Mouse (Mus musculus) kidney, postnatal 4 days (tissue): ENCODE data around the gene Srgn.
"Not testable (repeated sequence)": the region's sequence is repeated elsewhere in the genome, so short reads cannot be mapped to it uniquely, and the experiment has no call there.

Source experiments
- DNase-seq, 2 experiments: peaks; one replicate each; pipeline ENCODE4 v3.0.0; 2021; ENCODE audit warnings: mixed read lengths in 2 of 2

The Srgn gene

DNA sequence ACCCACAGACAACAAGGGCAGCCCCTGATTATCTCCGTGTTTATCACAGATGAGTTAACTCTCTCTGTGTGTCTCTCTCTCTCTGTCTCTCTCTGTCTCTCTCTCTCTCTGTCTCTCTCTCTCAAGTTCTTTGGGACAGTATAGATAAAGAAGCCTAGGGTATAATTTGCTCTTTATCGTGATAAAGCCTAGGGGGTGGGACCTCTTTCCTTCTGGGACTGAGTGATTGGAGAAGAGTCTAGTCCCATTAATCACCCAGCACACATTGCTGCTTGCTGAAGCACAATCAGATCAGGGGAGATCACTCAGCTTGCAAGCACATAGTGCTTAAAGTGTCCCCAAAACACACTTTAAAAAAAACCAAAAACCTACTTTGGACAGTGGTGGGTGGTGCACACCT lies 6.3 kb downstream of the Srgn start:
- no peak for DNase-seq

DNA sequence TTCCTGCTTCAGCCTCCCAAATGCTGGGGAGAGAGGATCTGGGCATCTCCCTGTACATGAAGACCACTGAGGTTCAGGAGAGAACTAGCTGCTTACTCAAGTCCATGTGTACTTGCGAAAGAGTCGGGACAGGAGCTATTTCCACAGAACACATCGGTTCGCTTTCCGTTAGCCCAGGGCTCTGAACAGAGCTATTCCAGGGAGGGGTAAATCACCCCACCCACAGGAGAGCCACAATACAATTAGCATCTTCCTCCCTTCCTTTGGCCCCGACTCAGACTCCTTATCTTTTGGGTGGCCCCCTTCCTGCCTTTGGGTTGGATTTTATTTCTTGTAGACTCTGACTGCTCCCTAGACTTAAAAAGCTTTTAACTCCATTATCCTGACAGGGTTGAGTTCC lies 9.7 kb downstream of the Srgn start:
- DNase-seq = no peak

DNA sequence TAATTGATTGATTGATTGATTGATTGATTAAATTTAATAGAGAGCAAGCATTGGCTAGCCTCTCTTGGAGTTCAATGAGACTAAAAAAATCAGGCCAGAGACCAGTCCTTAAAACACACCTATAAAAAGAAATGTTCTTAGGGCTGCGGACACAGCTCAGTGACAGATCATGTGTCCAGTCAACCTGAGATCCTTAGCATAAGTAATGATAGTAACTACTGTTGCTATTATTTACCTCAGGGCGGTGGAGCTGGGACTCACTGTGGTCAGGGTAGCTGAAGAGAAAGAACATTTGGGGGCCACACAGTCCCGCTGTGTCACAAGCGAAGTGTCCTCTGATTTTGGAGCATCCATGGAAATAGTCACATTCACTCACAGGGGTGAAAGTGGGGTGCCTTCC lies 14.4 kb downstream of the Srgn start:
- no peak for DNase-seq

DNA sequence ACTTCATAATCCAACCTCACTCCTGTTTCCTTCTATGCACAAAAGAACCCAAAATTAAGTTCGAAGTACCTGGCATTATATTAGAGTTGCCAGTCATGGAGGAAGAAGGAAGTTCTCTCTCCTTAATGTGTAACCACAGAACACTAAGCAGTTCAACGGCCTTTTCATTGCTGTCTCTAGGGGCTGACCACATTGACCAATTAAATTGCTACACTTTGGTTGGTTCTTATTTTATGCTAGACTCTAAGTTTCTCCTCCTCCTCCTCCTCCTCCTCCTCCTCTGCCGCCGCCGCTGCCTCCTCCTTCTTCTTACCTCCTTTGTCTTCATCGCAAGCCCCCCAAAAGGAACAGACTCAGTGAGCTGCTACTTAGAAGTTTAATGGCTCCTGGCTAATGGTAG lies 15.7 kb downstream of the Srgn start:
- no peak for DNase-seq

DNA sequence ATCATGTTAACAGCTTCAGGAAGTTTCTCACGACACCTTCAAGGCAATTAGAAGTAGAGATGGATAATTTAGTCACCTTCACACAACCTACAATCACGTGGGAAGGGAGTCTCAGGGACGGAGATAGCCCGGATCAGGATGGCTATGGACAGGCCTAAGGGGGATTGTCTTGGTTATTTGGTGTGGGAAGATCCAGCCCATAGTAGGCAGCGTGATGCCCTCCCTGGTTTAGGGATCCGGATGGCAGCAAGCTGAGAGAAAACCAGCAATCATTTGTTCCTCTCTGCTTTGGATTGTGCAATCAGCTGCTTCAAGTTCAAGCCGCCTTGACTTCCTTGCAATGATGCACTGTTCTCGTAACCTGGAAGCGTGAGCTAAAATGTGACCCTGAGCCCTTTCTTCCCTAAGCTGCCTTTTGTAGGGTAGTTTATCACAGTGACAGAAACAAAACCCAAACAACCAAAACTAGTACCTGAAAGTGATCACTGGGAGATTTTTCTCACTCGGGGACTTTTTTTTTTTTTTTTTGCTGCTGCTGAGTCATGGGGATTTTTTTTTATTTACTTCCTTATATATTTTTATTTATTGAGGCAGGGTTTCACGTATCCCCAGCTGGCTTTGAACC lies 18.1 kb downstream of the Srgn start:
- DNase-seq = no peak

DNA sequence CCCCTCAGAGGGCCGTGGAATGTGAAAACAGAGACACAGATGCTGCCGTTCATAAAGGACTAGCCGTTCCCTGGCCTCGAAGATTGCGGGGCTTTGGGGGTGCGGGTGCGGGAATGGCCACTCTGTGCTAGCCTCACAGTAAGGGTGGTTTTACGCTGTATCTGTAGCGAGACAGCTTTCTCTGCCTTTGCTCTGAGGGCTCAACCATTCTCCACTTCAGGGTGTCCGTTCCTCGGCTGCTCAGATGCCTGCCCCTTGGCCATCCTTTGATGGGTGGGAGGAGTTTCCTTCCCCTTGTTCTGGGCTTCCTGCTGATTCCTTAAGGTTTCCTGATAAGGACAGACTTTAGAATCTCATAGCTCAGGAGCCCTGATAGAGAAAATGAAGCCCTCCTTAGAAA lies 18.8 kb downstream of the Srgn start:
- DNase-seq = peak; percentile 37 to 53

DNA sequence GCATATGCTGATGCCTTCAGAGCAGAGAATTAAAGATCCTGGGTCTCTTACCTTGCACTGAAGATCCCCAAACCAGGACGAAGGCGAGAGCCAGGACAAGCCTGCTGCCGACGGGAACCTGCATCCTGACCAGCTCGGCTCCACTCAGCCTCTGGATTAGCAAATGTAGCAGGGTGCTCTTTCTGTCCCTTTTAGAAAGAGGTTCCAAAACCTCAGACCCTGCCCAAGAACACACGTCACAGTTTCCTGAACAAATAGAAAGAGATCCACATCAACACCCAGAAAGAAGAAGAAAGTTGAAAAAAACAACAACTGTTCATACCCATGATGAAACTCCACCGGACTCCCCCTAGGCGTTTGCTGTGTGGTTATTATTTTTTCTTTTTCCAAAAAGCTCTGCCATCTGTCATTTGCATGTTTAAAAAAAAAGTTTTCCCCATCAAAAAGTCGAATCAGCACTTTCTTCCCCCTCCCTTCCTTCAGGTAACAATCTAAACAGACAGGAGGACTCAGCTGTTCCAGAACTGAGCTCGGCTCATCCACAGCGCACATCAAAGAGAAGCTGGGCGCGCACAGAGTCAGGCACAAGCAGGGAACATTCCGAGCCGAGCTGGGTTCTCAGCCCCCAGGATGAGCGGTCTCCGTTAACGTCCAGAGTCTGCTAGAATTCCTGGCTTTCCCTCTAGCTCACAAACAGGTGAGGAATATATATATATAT lies 19.5 kb downstream of the Srgn start:
- peak; percentile 53 to 60 for DNase-seq

DNA sequence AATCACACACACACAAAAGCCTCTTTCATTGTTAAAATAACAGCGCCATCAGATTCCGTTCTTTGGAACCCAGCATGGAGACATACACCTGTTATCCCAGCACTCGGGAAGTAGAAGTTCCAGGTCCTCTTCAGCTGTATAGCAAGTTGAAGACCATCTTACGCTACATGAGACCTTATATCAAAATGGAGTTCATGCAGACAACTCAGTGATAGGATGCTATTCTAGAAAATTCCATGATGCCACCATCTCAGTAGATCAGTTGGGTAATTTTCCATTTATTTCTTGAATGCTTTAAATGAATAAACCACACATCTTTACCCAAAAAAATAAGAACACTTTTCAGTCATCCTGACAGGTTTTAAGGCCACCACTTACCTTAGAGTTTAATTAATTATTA lies 20.2 kb downstream of the Srgn start:
- no peak for DNase-seq

DNA sequence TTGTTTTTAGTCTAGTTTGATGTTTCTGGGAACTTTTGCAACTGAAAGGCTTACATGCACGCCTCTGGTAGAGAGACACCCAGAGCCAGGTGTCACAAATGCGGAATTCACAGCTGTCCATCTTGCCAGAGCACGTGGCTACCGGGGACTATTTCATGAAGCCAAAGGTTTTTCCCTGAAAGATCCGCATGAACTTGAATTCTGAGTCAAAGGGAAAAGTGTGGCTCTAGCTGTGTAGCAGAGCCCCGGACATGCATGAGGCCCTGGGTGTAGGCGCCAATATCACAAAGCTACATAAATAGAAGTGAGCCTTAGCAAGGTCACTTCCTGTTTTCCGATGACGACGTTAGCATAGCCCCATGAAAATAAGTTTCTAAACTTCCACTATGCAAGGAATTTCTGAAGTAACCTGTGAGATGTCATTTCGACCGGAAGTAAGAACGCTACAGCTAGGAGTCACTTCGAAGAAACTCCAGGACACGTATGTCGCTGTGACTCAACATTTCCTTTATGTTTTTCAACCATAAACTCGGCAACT lies 21.2 kb downstream of the Srgn start:
- DNase-seq = no peak

DNA sequence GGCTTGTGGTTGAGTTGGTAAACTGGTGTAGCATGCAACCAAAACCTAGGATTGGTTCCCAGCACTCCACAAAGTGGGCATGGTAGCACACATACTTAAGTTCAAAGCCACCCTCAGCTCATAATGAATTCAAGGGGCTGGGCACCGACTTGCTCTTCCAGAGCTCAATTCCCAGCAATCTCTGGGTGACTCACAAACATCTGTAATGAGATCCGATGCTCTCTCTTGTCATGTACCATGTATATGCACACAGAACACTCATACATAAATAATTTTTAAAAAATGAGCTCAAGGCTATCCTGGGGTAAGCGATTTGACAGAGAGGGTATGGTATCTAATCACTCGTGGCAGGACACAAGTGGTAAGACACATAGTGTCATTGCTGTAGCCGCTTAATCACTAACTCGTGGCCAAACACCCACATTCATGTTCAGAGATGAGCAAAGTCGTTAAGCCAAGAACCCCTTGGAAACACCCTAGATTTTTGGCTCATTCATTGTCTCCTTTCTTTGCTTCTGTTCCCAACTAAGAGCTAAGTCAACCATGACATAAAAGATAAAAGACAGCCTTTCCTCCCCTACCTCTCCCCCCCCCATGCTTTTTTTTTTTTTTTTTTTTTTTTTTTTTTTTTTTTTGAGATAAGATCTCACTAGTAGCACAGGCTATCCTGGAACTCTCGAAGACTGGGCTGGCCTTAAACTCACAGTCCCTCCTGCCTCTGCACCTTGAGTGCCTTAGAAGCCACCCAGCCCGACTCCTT lies 21.8 kb downstream of the Srgn start:
- no peak for DNase-seq

DNA sequence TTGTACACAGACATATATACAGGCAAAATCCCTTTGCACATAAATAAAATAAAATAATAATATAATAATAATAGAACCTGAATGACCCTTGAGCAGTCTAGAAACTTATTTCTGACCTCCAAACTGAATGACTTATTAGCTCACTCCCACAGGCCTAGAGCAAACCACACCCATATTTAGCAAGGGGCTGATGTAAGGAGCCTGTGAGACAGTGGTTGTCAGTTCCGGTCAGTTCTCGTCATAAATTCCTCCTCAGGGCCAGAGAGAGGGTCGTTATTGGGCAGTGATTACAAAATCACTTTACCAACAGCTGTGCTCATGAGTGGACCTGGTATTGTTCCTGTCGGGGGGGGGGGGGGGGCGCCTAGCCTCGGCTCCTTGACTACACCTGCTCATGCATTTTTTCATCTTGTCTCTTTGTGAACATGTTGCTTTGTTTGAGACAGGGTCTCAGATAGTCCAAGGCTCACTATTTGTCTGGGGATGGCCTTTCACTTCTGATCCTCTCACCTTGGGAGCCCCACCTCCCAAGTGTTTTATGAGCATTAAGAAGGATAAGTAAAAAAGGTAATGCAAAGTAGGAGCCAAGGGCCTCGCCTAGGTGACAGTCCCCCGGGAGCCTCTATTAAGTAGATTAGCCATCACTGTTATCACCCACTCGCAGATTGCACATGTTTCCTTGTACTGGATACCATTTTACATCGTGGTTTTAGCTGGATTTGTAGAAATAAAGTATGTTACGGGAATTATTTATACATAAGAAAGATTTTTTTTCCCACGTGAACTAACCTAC lies 23.2 kb downstream of the Srgn start:
- no peak for DNase-seq

DNA sequence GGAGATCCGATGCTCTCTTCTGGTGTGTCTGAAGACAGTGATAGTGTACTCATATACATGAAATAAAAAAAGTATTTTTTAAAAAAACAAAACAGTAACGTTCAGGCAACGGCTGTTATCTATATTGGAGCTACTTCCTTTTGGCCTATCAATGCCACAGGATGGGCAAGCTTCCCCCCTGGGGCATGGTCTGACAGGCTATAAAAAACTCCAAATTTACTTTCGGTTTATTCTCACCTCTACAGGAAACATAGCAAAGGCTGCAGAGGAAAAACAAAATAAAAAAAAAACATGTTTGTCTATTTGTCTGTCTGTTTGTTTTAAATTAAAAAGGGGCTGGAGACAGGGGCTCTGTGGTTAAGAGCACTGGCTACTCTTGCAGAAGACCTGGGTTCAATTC lies 23.9 kb downstream of the Srgn start:
- no peak for DNase-seq

DNA sequence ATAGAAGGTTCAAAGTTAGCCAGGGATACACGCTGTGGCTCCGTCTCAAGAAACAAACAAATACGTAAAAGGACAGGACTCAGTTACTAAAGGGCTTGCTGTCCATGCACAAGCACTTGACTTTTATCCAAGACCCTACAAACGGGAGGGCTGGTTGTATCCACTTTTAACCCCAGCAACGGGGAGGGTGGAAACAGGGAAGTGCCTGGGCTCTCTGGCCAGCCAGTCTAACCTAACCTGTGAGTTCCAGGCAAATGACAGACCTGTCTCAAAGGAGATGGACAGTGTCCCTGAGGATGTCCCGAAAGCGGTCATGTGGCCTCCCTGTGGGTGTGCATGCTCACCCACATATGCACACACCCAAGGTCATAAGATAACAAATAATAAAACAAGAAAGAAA lies 25.3 kb downstream of the Srgn start:
- no peak for DNase-seq

DNA sequence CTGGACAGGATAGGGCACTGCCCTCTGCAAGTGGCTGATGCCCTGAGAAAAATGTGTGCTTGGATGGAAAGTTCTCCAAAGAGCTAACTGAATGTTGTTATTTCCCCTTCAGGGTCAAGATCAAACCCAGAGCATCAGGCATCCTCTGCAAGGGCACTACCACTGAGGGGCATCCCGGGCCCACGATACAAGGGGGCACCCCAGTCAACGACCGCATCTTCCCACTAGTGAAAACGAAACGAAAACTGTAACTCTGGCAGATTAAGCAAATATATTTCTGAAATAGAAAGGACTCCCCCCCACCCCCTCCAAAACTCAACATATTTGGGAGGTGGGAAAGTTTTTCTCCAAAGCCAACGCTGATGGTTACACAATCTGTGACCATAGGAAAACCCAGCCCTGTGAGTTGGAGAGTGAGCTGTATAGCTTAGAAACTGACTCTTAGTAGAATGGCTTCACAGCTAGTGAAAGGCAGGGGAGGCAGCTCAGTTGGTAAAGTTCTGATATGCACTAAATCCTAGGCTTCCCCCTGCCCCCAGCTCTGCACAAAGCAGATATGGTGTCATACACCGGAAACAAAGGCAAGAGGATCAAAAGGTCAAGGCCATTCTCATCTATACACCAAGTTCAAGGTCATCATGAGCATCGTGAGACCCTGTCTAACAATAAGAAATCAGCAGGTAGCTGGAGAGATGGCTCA lies 26.2 kb downstream of the Srgn start:
- DNase-seq = no peak

DNA sequence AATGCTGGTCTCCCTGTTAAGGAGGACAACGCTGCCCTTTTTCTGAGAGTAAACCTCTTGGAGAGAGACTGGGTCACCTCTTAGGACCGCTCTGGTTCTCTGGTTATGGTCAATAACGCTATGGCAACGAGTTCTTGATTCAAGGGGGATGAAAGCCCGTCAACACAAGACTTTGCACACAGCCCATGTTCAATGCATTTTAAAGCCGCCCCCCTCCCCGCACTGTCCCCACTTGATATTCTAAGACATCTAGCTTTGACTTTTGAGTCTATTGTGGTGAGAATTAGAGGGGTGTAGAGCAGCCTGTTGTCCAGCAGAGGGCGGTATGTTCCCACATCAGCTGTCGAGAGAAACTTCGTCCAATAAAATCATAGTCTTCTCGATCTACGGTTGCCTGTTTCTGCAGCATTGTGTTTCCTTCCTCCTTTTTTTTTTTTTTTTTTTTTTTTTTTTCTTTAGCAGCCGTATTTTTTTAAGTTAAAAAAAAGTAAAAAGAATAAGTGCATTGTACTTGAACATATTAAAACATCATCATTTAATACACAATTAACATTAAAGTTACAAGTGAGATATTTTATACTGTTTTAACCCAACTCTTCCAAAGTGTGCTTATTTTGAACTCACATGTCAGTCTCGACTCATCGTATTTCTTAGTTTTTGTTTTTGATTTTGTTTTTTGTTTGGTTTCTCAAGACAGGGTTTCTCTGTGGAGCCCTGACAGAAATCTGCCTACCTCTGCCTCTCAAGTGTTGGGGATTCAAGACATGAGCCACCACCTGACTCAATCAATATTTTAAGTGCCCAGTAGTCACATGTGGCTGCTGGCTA lies 26.9 kb downstream of the Srgn start:
- peak; percentile 60 to 63 for DNase-seq

DNA sequence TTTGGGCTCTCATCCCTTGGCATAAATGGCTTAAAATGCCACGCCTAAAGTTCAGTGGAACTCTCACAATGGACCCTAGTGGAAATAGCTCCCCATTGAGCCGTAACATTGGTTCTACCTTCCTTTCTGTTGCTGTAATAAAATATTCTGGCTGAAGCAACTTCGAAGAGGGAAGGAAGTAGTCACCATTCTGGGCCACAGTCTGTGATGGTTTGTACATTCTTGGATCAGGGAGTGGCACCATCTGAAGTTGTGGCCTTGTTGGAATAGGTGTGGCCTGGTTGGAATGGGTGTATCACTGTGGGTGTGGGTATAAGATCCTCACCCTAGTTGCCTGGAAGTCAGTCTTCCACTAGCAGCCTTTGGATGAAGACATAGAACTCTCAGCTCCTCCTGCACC lies 35.6 kb downstream of the Srgn start:
- not testable (repeated sequence) for DNase-seq

DNA sequence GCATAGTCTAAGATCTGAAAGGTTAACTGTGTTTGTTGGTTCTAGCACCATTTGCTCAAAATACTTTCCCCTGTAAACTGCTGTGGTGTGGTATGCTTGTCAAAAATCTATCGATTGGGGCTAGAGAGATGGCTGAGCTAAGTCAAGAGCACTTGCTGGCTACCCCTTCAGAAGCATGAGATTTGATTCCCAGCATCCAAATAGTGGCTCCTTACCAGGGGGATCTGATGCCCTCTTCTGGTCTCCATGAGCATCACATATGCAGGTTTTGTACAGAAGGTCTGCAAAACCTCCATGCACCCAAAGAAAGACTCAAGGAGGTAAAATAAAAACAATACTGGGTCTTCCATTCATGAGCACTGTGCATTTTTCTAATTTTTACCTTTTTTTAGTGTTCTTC lies 39.0 kb downstream of the Srgn start:
- DNase-seq = peak; percentile 45 to 64

DNA sequence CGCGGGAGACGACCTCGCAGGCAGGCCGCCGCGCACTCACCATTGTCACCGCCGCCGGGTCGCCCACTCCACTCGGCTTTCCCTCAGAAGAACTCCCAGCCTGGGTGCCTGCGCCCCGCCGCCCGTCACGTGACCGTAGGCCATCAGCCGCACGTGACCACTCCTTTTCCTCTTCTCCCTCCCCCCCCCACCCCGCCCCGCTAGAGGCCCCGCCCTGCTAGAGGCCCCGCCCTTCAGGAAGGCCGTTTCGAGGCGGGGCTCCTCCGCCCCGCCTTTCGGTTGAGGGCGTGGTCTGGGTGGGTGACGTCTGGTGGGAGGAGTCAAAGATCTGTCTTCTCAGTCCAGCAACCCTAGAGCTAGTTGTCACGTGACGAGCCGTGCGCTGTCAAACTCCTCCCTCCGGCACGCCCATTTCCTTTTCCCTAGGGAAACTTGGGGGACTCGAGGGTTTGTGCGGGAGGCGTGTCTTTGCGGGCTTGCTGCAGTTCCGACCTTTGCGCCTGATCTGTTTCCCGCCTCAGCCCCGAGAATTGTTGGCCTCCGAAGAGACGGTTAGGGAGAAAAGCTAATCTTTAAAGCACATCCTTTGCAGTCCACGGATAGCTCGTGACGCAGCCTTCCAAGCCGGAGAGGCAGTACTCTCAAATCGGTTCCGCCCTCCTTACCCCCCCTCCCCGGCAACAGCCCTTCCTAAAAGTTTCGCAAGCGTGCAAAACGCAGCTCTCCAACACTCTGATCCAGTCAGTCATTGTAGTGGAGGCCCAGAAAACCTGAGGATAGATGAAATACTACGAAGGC lies 40.4 kb downstream of the Srgn start, which contains the start of gene Vps26a:
Vps26a (minus strand) TSS at position 188 of the 798 bp plus-strand sequence.
- peak; percentile 99 for DNase-seq

DNA sequence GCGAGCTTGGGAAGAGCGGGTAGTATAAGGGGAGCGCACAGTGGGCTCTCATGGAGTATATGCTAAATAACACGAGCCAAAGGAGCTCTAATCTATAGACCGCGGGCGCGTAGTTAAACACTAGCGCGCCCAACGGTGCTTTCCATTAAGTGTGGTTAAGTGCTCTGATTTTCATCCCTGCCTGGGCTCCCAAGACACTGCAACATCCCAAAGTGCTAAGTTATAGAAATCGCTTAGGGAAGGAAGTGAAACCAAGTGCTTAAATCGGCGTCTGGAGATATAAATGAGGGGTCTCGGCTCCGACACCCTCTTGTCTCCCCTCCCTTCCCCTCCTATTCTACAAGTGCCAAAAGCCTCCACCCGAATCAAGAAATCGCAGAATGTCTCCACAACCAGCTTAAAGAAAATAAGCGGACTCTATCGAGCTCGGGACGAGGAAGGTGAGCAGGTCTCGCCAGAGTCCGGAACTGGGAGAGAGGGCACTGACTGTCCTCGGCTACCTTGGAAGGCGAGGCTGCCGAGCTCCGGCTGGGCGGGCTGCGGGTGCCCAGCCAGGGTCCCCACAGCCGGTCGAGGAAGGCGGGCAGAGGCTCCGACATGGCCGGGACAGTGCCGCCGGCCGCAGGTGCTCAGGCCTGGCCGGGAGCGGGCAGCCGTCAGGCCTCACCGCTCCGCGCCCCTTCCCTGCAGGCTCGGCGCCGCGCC lies 41.2 kb downstream of the Srgn start:
- peak; percentile 20 to 39 for DNase-seq
